Mouse (Mus musculus): ENCODE results near the gene Apbb2. TPM values are rescaled to one million over a fixed set of nuclear protein-coding genes. Genes with fewer than 3 reads are reported as not detected.
A peak's percentile ranks its signal among the peaks of the same experiment; 100 is the strongest.

Gene Apbb2
- total RNA-seq, 2 experiments from 2014 or later = 67.6 to 69.2 TPM

GRCm38 (mm10) chr5:66558094-66558493, 60.5 kb downstream of the Apbb2 start:
- intact Hi-C loops (cut with DNase I) = no loop called here
- DNase-seq = no peak

- no peak for DNase-seq
Observed at GRCm38 (mm10) chr5:66553933-66554332, 64.7 kb downstream of the Apbb2 start.

GRCm38 (mm10) chr5:66552246-66552645, 66.3 kb downstream of the Apbb2 start:
- no peak for DNase-seq
- intact Hi-C loops (cut with DNase I) = no loop called here

More at GRCm38 (mm10) chr5:66553933-66554332, 64.7 kb downstream of the Apbb2 start:
- intact Hi-C loops (cut with DNase I) = no loop called here

- DNase-seq = no peak
- intact Hi-C loops (cut with DNase I) = no loop called here
Observed at GRCm38 (mm10) chr5:66550292-66550691, 68.3 kb downstream of the Apbb2 start.

- DNase-seq = no peak
- intact Hi-C loops (cut with DNase I) = no loop called here
Observed at GRCm38 (mm10) chr5:66549691-66550090, 68.9 kb downstream of the Apbb2 start.

GRCm38 (mm10) chr5:66546969-66547511, 71.5 kb downstream of the Apbb2 start:
- peak; percentile 76 to 77 for DNase-seq
- intact Hi-C loops (cut with DNase I) = no loop called here

GRCm38 (mm10) chr5:66545573-66546141, 72.9 kb downstream of the Apbb2 start:
- DNase-seq = no peak
- intact Hi-C loops (cut with DNase I) = no loop called here

GRCm38 (mm10) chr5:66543761-66544160, 74.8 kb downstream of the Apbb2 start:
- DNase-seq = no peak
- intact Hi-C loops (cut with DNase I) = no loop called here

- no peak for DNase-seq
- intact Hi-C loops (cut with DNase I) = no loop called here
Observed at GRCm38 (mm10) chr5:66543344-66543743, 75.2 kb downstream of the Apbb2 start.

GRCm38 (mm10) chr5:66542521-66542920, 76.1 kb downstream of the Apbb2 start:
- no peak for DNase-seq
- intact Hi-C loops (cut with DNase I) = no loop called here

- intact Hi-C loops (cut with DNase I) = no loop called here
- DNase-seq = no peak
Observed at GRCm38 (mm10) chr5:66541385-66541784, 77.2 kb downstream of the Apbb2 start.

GRCm38 (mm10) chr5:66540246-66540645, 78.3 kb downstream of the Apbb2 start:
- no peak for DNase-seq
- intact Hi-C loops (cut with DNase I) = no loop called here

GRCm38 (mm10) chr5:66537811-66538210, 80.8 kb downstream of the Apbb2 start:
- no peak for DNase-seq
- intact Hi-C loops (cut with DNase I) = no loop called here

GRCm38 (mm10) chr5:66536696-66537358, 81.8 kb downstream of the Apbb2 start:
- no peak for DNase-seq
- intact Hi-C loops (cut with DNase I) = no loop called here

- DNase-seq = no peak
- intact Hi-C loops (cut with DNase I) = no loop called here
Observed at GRCm38 (mm10) chr5:66535566-66536236, 82.9 kb downstream of the Apbb2 start.

- intact Hi-C loops (cut with DNase I) = no loop called here
- no peak for DNase-seq
Observed at GRCm38 (mm10) chr5:66533711-66534425, 84.7 kb downstream of the Apbb2 start.

- intact Hi-C loops (cut with DNase I) = no loop called here
- DNase-seq = no peak
Observed at GRCm38 (mm10) chr5:66532827-66533226, 85.8 kb downstream of the Apbb2 start.

- intact Hi-C loops (cut with DNase I) = no loop called here
- no peak for DNase-seq
Observed at GRCm38 (mm10) chr5:66530361-66530760, 88.2 kb downstream of the Apbb2 start.

GRCm38 (mm10) chr5:66529631-66530030, 89.0 kb downstream of the Apbb2 start:
- no peak for DNase-seq
- intact Hi-C loops (cut with DNase I) = no loop called here

- DNase-seq = no peak
- intact Hi-C loops (cut with DNase I) = no loop called here
Observed at GRCm38 (mm10) chr5:66528567-66528966, 90.0 kb downstream of the Apbb2 start.

GRCm38 (mm10) chr5:66527090-66527489, 91.5 kb downstream of the Apbb2 start:
- intact Hi-C loops (cut with DNase I) = no loop called here
- DNase-seq = peak; percentile 52 to 53
